Mouse (Mus musculus) A20 (cell line): Measurements from ENCODE around the gene E430018J23Rik.
A peak's percentile ranks its signal among the peaks of the same experiment; 100 is the strongest.
"Not testable (repeated sequence)": the region's sequence is repeated elsewhere in the genome, so short reads cannot be mapped to it uniquely, and the experiment has no call there.

ENCODE experiments used
- DNase-seq: peaks from one replicate; pipeline ENCODE4 v3.0.0-alpha.2; 2011; ENCODE audit warnings: low read depth, low spot score

The E430018J23Rik gene

DNA sequence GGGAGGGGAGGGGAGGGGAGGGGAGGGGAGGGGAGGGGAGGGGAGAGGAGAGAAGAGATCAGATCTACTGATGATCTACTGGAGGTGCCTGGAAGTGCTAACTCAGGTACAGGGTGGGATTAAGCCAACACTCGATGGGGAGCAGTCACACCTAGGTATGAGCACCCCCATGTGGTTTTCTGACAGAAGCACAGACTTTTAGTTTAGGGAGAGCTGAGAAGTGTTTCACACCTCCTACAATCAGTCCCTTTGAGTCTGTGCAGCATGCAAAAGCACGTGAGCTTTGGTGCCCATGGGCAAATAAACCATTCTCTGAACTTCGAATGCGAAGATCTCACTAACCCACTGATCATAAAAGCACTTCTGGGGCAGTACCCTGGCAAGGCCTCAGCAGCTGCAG, 51.1 kb downstream of the E430018J23Rik start:
- DNase-seq: peak; percentile 58

DNA sequence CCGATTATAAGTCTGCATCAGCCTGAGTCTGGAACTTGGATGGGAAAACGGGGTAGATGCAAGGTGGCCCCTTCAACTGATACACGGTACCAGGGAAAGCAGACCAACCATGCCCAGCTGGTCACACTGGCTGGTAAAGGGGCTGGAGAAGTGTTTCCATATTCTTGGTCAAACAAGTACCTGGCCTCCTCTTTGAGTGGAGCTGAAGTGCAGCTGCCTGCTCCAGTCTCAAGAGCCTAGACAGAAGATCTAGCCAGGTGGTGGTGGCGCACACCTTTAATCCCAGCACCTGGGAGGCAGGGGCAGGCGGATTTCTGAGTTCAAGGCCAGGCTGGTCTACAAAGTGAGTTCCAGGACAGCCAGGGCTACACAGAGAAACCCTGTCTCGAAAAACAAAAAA, 51.6 kb downstream of the E430018J23Rik start:
- DNase-seq: not testable (repeated sequence)

DNA sequence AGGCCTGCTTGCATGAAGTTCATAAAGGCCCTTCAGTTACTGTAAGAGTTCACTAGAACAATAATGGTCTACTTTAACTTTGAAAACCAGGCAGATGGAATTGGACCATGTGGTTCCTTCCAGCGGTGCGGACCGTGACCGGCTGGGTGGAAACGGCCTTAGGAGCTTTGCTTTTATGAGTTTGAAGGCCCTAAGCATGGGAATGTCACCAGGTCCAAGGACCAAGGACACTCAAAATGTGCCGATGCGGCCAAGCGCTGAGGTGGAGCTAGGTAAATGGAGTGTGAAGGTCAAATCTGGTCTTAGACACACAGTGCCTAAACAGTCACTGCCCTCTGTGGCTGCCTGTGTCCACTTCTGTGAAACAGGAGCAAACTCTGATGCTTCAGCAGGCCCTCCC, 52.1 kb downstream of the E430018J23Rik start:
- no peak for DNase-seq
